Mouse (Mus musculus) heart, adult 18-20 months (tissue): ENCODE measurements around the gene Ddi1. TPM values are rescaled to one million over a fixed set of nuclear protein-coding genes. Genes with fewer than 3 reads are reported as not detected.
"Not testable (repeated sequence)": the region's sequence is repeated elsewhere in the genome, so short reads cannot be mapped to it uniquely, and the experiment has no call there.

Experiments
- DNase-seq, 2 experiments: peaks; one replicate each; pipeline ENCODE4 v3.0.0; 2021 to 2022; ENCODE audit warnings: mixed read lengths in 1 of 2
- long read RNA-seq, 2 experiments: library from polyadenylated mRNA; stranded (forward); transcript quantifications; one replicate each; pipeline ENCODE4 v2.0.0; 2021
- total RNA-seq, 2 experiments: library from RNA; stranded (reverse); gene quantifications; 2 replicates each; pipeline ENCODE4 v1.2.3; 2021

The Ddi1 gene
- total RNA-seq = not detected
- long read RNA-seq, experiment 1 = 0 reads
- long read RNA-seq, experiment 2 = 0 reads

DNA sequence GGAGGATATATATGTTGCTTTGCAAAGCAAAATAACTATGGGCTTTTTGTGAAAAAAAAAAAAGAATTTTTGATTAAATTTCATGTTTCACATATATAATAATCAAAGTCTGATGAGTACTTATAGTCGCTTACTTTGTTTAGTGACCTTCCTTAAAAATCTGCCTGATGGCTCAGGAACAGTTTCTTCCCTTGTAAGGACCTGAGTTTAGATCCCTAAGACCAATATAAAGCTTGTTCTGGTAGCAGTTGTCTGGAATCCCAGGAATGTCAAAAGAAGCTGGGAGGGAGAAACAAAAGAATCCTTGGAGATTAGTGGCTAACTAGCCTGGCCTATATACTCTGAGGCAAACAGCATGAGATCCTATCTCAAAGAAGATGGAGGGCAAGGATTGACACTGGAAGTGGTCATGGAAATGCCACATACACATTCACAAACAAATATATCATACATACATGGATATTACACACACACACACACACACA is at the start of gene Ddi1:
Ddi1 (minus strand) TSS at position 51 of the 485 bp plus-strand sequence.
- DNase-seq = no peak

DNA sequence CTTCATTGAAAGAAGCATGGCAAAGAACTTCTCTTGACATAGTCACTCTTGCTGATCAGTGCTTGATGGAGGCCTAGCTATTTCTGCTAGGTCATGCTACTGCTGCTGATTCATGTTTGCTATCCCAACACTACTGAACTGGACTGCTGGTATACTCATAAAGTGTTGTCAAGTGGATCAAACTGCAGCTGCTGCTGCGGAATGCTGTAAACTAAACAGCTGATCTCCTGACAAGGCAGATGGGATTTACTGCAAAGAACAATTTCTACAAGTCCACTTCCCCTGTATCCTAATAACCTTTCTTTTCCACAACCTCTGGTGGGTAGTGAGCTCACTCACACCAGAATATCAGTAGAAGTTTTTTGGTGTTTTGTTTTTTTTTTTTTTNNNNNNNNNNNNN is 47.5 kb upstream of the Ddi1 start:
- no peak for DNase-seq

DNA sequence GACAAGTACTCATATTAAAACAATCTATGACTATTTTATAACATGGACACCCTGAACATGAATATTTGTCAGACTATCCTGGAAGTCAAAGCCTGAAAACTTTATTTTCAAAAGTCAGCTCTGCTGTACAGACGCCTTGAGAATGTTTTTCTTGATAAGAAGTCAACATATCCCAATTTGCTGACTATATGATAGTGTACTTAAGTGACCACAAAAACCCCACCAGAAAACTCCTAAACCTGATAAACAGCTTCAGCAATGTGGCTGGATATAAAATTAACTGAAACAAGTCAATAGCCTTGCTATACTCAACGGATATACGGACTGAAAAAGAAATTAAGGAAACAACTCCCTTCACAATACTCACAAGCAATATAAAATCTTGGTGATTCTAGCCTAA is 36.2 kb upstream of the Ddi1 start:
- DNase-seq = no peak

GRCm38 (mm10) chr9:6304590-6304989 is 34.9 kb upstream of the Ddi1 start:
- DNase-seq = no peak

GRCm38 (mm10) chr9:6302050-6302449 is 32.4 kb upstream of the Ddi1 start:
- no peak for DNase-seq

GRCm38 (mm10) chr9:6298547-6298946 is 28.9 kb upstream of the Ddi1 start:
- no peak for DNase-seq

GRCm38 (mm10) chr9:6289211-6289696 is 19.6 kb upstream of the Ddi1 start:
- DNase-seq = no peak

DNA sequence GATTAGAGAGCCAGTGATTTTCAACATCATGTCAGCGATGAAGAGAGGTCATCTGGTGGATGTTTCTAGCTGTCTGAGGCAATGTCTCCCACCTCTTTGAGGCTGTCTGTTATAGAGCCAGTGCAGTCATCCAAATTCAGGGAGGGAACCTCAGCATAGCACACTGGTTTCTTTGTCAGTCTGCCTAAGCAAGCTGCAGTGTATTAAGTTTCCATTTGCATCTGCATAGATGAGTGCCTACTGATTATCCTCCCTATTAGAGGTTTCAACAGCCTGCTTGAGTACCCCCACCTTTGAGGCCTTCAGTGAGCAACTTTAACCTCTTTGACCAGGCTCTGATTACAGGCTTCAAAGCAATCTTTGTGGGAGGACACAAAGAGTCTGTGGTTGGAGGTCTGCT is 17.1 kb upstream of the Ddi1 start:
- DNase-seq = no peak

DNA sequence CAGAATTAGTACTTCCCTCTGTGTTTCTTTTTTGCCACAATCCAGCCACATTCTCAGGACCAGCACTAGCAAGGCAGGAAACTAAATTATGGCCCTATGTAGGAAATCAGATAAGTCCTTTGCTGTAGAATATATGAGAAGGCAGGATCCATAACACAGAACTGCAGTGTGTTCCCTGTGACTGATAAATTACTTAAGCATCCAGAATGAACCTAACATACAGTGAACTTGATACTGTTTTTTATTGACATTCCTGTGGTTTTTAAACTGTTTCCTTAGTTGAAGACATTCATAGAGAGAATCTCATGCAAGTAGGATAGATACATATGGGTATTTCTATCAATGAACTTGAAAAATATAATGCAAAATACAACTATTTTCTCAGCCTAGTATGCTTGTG is 7.9 kb upstream of the Ddi1 start:
- no peak for DNase-seq

DNA sequence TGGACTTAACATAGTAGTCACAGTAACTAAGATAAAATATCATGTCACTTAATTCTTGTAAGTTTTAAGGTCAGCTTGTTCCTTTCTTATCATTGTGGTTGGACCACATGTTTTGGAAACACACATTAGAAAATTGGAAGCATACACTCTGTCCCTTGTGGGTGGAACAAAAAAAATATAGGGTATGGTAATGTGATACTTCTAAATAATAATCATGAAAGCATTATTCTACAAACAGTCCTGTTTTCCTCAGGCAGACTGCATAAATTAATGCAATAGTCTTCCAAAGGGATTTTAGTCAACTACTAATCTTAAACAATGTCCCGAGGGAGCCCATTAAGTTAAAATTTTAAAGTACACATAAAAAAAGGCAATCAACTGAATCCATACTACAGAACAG is 6.7 kb upstream of the Ddi1 start:
- DNase-seq = no peak

GRCm38 (mm10) chr9:6264820-6265219 is 4.8 kb downstream of the Ddi1 start:
- DNase-seq = no peak

- DNase-seq = no peak
These were observed 12.6 kb downstream of the Ddi1 start for GRCm38 (mm10) chr9:6257072-6257471.

- DNase-seq = no peak
These were observed 17.7 kb downstream of the Ddi1 start for GRCm38 (mm10) chr9:6251990-6252389.

DNA sequence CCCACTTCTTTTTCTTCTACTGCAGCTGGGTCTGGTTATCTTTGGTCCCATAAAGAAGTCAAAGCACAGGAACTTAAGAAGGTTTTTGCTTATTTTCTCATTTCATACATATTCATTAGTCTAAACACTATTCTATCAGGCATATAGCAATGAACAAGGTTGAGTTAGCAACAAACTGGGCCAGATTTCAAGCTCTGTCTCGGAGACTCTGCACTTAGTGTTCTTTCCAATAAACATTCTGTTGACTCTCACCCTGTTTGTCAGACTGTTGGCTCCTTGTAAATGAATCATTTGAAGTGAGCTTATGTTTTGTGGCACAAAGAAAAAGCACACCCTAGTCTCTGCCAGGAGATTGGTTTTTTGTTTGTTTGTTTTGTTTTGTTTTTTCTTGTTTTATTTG is 19.3 kb downstream of the Ddi1 start:
- DNase-seq = peak in 1 of 2 experiments; percentile 7

DNA sequence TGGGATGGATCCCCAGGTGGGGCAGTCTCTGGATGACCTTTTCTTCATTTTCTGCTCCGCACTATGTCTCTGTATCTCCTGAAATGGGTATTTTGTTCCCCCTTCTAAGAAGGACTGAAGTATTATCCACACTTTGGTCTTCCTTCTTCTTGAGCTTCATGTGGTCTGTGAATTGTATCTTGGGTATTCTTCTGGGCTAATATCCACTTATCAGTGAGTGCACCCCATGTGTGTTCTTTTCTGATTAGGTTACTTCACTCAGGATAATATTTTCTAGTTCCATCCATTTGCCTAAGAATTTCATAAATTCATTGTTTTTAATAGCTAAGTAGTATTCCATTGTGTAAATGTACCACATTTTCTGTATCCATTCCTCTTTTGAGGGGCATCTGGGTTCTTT is 33.7 kb downstream of the Ddi1 start:
- not testable (repeated sequence) for DNase-seq

DNA sequence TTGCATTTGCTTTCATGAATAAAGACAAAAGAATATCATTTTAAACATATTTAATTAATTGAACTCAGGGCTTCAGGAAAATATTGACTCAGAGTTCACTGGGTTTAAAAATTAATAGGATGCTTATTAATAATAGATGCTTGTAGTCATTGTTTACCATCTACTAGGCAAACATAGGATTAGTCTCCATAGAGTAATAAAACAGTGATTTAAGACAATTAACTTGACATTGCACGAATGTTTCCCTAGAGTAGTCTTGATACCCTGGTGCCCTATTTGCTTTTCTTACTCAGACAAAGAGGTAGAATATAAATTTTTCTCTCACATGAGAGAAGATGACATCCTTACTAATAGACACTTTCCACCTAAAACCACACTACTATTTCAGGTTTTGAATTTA is 52.1 kb downstream of the Ddi1 start:
- DNase-seq = no peak

- no peak for DNase-seq
These were observed 56.8 kb downstream of the Ddi1 start for GRCm38 (mm10) chr9:6212862-6213261.

Other genes with a start within 250 kb of the Ddi1 start
- 10 to 100 TPM; 10.7 to 13.7 TPM for gene Pdgfd, start 101.3 kb downstream of the Ddi1 start, total RNA-seq